Mouse (Mus musculus): ENCODE data around the gene 4933400A11Rik.

4933400A11Rik gene

GRCm38 (mm10) chrX:169779535-169779934 is at the start of gene 4933400A11Rik:
Gene 4933400A11Rik (minus strand): TSS chrX:169779635.
- DNase-seq (ENCODE audit: low spot score) = no peak

GRCm38 (mm10) chrX:169828136-169828535 is 48.7 kb upstream of the 4933400A11Rik start:
- DNase-seq (ENCODE audit: low spot score) = no peak

GRCm38 (mm10) chrX:169827720-169828119 is 48.3 kb upstream of the 4933400A11Rik start:
- DNase-seq (ENCODE audit: low spot score) = no peak

GRCm38 (mm10) chrX:169826947-169827346 is 47.5 kb upstream of the 4933400A11Rik start:
- DNase-seq (ENCODE audit: low spot score) = no peak

- DNase-seq (ENCODE audit: low spot score) = no peak
Measured at GRCm38 (mm10) chrX:169813673-169814072, 34.2 kb upstream of the 4933400A11Rik start.

- DNase-seq (ENCODE audit: low spot score) = no peak
Measured at GRCm38 (mm10) chrX:169811783-169812182, 32.3 kb upstream of the 4933400A11Rik start.

GRCm38 (mm10) chrX:169811318-169811717 is 31.9 kb upstream of the 4933400A11Rik start:
- no peak for DNase-seq (ENCODE audit: low spot score)

- DNase-seq (ENCODE audit: low spot score) = no peak
Measured at GRCm38 (mm10) chrX:169807744-169808143, 28.3 kb upstream of the 4933400A11Rik start.

- no peak for DNase-seq (ENCODE audit: low spot score)
Measured at GRCm38 (mm10) chrX:169805791-169806190, 26.4 kb upstream of the 4933400A11Rik start.

GRCm38 (mm10) chrX:169800238-169800637 is 20.8 kb upstream of the 4933400A11Rik start:
- no peak for DNase-seq (ENCODE audit: low spot score)

- peak; percentile 24 for DNase-seq (ENCODE audit: low spot score)
Measured at GRCm38 (mm10) chrX:169798987-169799680, 19.7 kb upstream of the 4933400A11Rik start.

GRCm38 (mm10) chrX:169797148-169797547 is 17.7 kb upstream of the 4933400A11Rik start:
- no peak for DNase-seq (ENCODE audit: low spot score)

- no peak for DNase-seq (ENCODE audit: low spot score)
Measured at GRCm38 (mm10) chrX:169794831-169795311, 15.4 kb upstream of the 4933400A11Rik start.

- no peak for DNase-seq (ENCODE audit: low spot score)
Measured at GRCm38 (mm10) chrX:169794421-169794820, 15.0 kb upstream of the 4933400A11Rik start.

- DNase-seq (ENCODE audit: low spot score) = no peak
Measured at GRCm38 (mm10) chrX:169792879-169793278, 13.4 kb upstream of the 4933400A11Rik start.

- no peak for DNase-seq (ENCODE audit: low spot score)
Measured at GRCm38 (mm10) chrX:169789702-169790101, 10.3 kb upstream of the 4933400A11Rik start.

- no peak for DNase-seq (ENCODE audit: low spot score)
Measured at GRCm38 (mm10) chrX:169758001-169758400, 21.4 kb downstream of the 4933400A11Rik start.

GRCm38 (mm10) chrX:169735387-169735969 is 44.0 kb downstream of the 4933400A11Rik start:
- no peak for DNase-seq (ENCODE audit: low spot score)

All from urinary bladder, postnatal 14 days (tissue).